Mouse (Mus musculus) ES-E14 (cell line): ENCODE data around the gene Smad1.

Experiments
- CHD2 ChIP-seq: IDR thresholded peaks from 2 replicates; pipeline ENCODE4 v1.6.1; 2014; ENCODE audit warnings: mild to moderate bottlenecking, low read depth, low read length, inconsistent platforms
- HCFC1 ChIP-seq: IDR thresholded peaks from 2 replicates; pipeline ENCODE4 v1.6.1; 2012; ENCODE audit warnings: low read length, inconsistent platforms, borderline replicate concordance; ENCODE audit not compliant: insufficient read depth
- MAFK ChIP-seq: IDR thresholded peaks from 2 replicates; pipeline ENCODE4 v1.6.1; 2014; ENCODE audit warnings: mild to moderate bottlenecking, low read depth, low read length, inconsistent platforms; ENCODE audit not compliant: insufficient read depth
- ZC3H11A ChIP-seq: IDR thresholded peaks from 2 replicates; pipeline ENCODE4 v1.6.1; 2012; ENCODE audit warnings: low read depth, mild to moderate bottlenecking, inconsistent platforms, low read length, borderline replicate concordance
- ZNF384 ChIP-seq: IDR thresholded peaks from 2 replicates; pipeline ENCODE4 v1.6.1; 2012; ENCODE audit warnings: low read depth, low read length, inconsistent platforms

DNA sequence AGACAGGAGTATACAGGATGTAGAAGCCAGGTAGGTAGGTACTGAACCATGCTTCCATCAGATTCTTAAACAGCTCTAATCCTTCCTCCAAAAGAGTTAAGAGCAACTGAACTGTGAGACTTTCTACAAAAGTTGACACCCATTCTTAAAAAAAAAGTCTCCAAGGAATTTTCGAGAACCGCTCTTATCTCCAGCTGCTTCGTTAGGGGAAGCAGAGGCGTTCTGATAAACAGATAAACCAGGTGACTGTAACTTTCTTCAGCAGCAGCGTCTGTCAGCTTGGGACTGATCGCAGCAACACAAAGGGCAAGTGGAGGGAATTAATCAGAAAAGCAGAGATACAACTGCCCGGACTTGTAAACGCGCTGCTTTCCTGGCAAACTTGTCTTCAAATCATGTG lies 5.3 kb downstream of the Smad1 start:
- TF ChIP-seq HCFC1 (no peak), MAFK (no peak), ZC3H11A (no peak), CHD2 (no peak), ZNF384 (no peak)
